Mouse (Mus musculus): ENCODE data around the gene Faiml. TPM values are rescaled to one million over a fixed set of nuclear protein-coding genes. Genes with fewer than 3 reads are reported as not detected.

Faiml gene
- polyA plus RNA-seq (2015; fragmentation: Nextera tagmentation; extraction: Ambion mirVana), result not detected in 2 replicates

GRCm38 (mm10) chr9:99237139-99237538 lies at the start of gene Faiml:
TSS of gene Faiml (minus strand) at chr9:99237239.

GRCm38 (mm10) chr9:99243190-99243894 lies 6.3 kb upstream of the Faiml start, which contains the start of gene Cep70:
TSS of gene Cep70 (plus strand) at chr9:99243367.

Other genes with a start within 250 kb of the Faiml start
- not detected in 2 replicates for gene Gm1123, start 201.5 kb downstream of the Faiml start, polyA plus RNA-seq (2015; fragmentation: Nextera tagmentation; extraction: Ambion mirVana)
- gene Pik3cb, start 96.6 kb downstream of the Faiml start, polyA plus RNA-seq (2015; fragmentation: Nextera tagmentation; extraction: Ambion mirVana), result 2.6 and 2.7 TPM in 2 replicates
- 33.3 and 36.5 TPM in 2 replicates for gene Cep70, start 6.1 kb upstream of the Faiml start, polyA plus RNA-seq (2015; fragmentation: Nextera tagmentation; extraction: Ambion mirVana)
- 0.40 and 0.52 TPM in 2 replicates for gene Esyt3, start 121.3 kb upstream of the Faiml start, polyA plus RNA-seq (2015; fragmentation: Nextera tagmentation; extraction: Ambion mirVana)
- 6.1 and 6.9 TPM in 2 replicates for gene Mras, start 200.1 kb upstream of the Faiml start, polyA plus RNA-seq (2015; fragmentation: Nextera tagmentation; extraction: Ambion mirVana)
- 0.16 and 0.19 TPM in 2 replicates for gene Nme9, start 214.2 kb upstream of the Faiml start, polyA plus RNA-seq (2015; fragmentation: Nextera tagmentation; extraction: Ambion mirVana)